Mouse (Mus musculus) spleen, adult 10 weeks (tissue): ENCODE data around the gene Zc2hc1c. TPM values are rescaled to one million over a fixed set of nuclear protein-coding genes. Genes with fewer than 3 reads are reported as not detected.

Experiments used
- polyA plus RNA-seq: library from polyadenylated mRNA; stranded (reverse); fragments of 350-450 nt; fragmentation: Illumina TruSeq; extraction: RNeasy Lipid Tissue Mini Kit (QIAGEN cat#74804); gene quantifications from one replicate; pipeline ENCODE4 v1.2.3, GENCODE M21; 2015; ENCODE audit warnings: low replicate concordance; ENCODE audit not compliant: insufficient read depth

Zc2hc1c gene
- polyA plus RNA-seq: 0.76 TPM

GRCm38 (mm10) chr12:85288486-85289156 is at the start of gene Zc2hc1c:
Gene Zc2hc1c (plus strand): TSS chr12:85288591.

GRCm38 (mm10) chr12:85270319-85270718 is 18.1 kb upstream of the Zc2hc1c start, which contains the start of gene Mlh3:
Gene Mlh3 (minus strand): TSS chr12:85270599.

GRCm38 (mm10) chr12:85287809-85288485 is 444 bp upstream of the Zc2hc1c start, which contains the start of gene Acyp1:
Gene Acyp1 (minus strand): TSS chr12:85288438.

DNA sequence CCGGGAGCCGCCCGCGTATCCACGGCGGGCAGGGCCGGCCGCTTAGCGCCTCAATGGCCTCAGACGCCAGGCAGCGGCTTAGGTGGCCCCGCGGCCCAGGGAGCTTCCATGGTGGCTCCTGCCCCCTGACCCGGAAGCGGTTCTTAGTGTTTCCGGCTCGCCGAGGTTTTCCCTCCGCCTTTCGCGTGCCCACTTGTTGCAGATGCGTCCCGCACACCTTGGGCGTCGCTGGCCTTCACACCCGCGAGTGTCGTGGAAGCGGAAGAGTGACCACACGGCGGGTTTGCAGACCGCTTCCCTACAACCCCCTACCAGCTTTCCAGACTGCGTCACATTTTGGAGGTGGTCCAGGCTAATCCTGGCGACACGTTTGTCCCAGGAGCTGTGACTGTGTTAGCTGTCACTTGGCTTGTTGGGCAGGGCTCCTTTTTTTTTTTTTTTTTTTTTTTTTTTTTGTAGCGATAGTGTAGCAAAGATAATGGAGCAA is 50.9 kb downstream of the Zc2hc1c start, which contains the start of gene Nek9:
Gene Nek9 (minus strand): TSS at position 120 of the 487 bp plus-strand sequence.

Other genes starting within 250 kb of the Zc2hc1c start
- gene Prox2, start 177.8 kb upstream of the Zc2hc1c start, polyA plus RNA-seq: 3.4 TPM
- 173 TPM for gene Dlst, start 177.8 kb upstream of the Zc2hc1c start, polyA plus RNA-seq
- gene Rps6kl1, start 137.3 kb upstream of the Zc2hc1c start, polyA plus RNA-seq: 0.26 TPM
- 0.91 TPM for gene Pgf, start 110.8 kb upstream of the Zc2hc1c start, polyA plus RNA-seq
- gene Eif2b2, start 69.1 kb upstream of the Zc2hc1c start, polyA plus RNA-seq: 21.5 TPM
- 14.4 TPM for gene Mlh3, start 18.0 kb upstream of the Zc2hc1c start, polyA plus RNA-seq
- 24.8 TPM for gene Acyp1, start 153 bp upstream of the Zc2hc1c start, polyA plus RNA-seq
- gene Nek9, start 50.8 kb downstream of the Zc2hc1c start, polyA plus RNA-seq: 68.6 TPM
- 257 TPM for gene Tmed10, start 86.3 kb downstream of the Zc2hc1c start, polyA plus RNA-seq
- 7.8 TPM for gene Fos, start 185.3 kb downstream of the Zc2hc1c start, polyA plus RNA-seq